Mouse (Mus musculus): ENCODE data around the gene Use1. TPM values are rescaled to one million over a fixed set of nuclear protein-coding genes. Genes with fewer than 3 reads are reported as not detected.

Gene Use1
- polyA plus RNA-seq, 1 experiment from 2014 or later = 106 TPM

DNA sequence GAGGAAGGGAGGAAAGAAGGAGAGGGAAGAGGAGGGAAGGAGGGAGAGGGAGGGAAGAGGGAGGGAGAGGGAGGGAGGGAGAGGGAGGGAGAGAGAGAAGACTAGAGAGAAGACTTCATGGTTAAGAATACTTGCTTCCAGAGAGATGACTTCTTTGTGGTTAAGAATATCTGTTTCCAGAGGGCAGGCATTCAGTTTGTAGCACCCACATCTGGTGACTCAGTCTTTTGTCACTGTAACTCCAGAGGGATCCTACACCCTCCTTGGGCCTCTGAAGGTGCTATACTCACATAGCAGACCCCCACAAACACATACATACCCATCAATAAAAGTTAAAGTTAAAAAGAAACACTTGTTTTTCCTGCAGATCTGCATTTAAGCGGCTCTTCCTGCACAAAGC is 15.1 kb upstream of the Use1 start:
- peaks cover 85% of the 10 kb centered on the region for H3K36me3 ChIP-seq (ENCODE audit: control insufficient read depth, insufficient read depth, low read length)
- no peaks in the 10 kb centered on the region for H3K27me3 ChIP-seq (ENCODE audit: control insufficient read depth, insufficient read depth, low read length)
- H3K4me1 ChIP-seq (ENCODE audit: control insufficient read depth, insufficient read depth, low read length) = no peaks in the 10 kb centered on the region
- H3K27ac ChIP-seq (ENCODE audit: low read length) = no peak overlapping the region
- no peak overlapping the region for H3K4me3 ChIP-seq (ENCODE audit: low read depth, low read length)
- no peaks in the 10 kb centered on the region for H3K9me3 ChIP-seq (ENCODE audit: control insufficient read depth, low read depth, low read length)
- no peak for ATAC-seq (ENCODE audit: insufficient number of reproducible peaks, insufficient read depth, low FRiP score, low read depth)
- H3K9ac ChIP-seq (replicated peaks; ENCODE audit: low read depth, low read length) = no peak overlapping the region
- H3K4me2 ChIP-seq (replicated peaks; ENCODE audit: low read depth, low read length) = no peak overlapping the region
- 91% methylated on average over 1 of the region's 1 CpGs for WGBS

DNA sequence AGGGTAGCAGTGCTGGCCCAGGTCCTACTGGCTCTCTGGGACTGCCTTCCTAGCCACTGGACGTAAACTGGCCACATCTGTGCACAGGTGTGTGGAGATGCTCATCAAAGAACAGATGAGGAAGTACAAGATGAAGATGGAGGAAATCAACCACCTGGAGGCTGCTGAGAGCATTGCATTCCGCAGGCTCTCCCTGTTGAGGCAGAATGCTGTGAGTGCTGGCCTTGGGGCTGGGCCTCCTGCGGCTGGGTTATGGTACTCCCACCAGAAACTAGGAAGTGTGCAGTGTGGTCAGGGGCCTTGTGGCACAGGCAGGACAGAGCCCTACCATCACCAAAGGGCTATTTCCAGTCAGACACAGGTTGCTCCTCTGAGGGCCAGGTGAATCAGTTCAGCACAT is 8.6 kb upstream of the Use1 start:
- no peaks in the 10 kb centered on the region for H3K27me3 ChIP-seq (ENCODE audit: control insufficient read depth, insufficient read depth, low read length)

DNA sequence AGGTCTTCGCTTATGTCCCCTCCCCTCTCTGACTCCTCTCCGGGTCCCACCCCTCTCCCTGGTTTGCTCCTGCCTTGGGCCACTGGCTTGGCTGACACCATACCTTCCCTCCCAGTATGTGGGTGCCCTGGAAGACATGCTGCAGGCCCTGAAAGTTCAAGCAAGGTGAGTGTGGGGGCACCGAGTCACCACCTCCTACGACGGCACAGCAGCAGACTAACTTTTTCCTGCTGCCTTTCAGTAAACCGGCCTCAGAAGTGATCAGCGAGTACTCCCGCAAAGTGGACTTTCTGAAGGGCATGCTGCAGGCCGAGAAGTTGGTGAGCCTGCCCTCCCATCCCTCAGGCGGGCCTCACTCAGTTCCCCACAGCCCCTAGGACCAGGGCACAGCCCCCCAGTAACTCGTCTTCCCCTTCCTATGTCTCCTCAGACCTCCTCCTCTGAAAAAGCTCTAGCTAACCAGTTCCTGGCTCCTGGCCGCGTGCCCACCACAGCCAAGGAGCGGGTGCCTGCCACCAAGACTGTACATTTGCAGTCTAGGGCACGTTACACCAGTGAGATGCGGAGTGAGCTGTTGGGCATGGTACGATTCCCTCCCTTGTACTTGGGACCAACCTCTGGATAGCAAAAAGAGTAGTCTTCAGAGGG is 1.0 kb downstream of the Use1 start:
- Histone ChIP-seq H3K36me3 (ENCODE audit: control insufficient read depth, insufficient read depth, low read length) (peaks cover 12% of the 10 kb centered on the region; the same call in 1 of the 2 replicates), H3K9ac (replicated peaks; ENCODE audit: low read depth, low read length) (peak overlapping the region; percentile 57), H3K27ac (ENCODE audit: low read length) (peak overlapping the region; percentile 86), H3K27me3 (ENCODE audit: control insufficient read depth, insufficient read depth, low read length) (no peaks in the 10 kb centered on the region), H3K4me2 (replicated peaks; ENCODE audit: low read depth, low read length) (peak overlapping the region; percentile 78), H3K4me1 (ENCODE audit: control insufficient read depth, insufficient read depth, low read length) (peaks cover 13% of the 10 kb centered on the region), H3K4me3 (ENCODE audit: low read depth, low read length) (peak overlapping the region; percentile 52), H3K9me3 (ENCODE audit: control insufficient read depth, low read depth, low read length) (no peaks in the 10 kb centered on the region)
- WGBS = 45% methylated on average over 17 of the region's 17 CpGs
- ATAC-seq (ENCODE audit: insufficient number of reproducible peaks, insufficient read depth, low FRiP score, low read depth) = no peak

More for the DNA sequence above, 8.6 kb upstream of the Use1 start:
- no peak for ATAC-seq (ENCODE audit: insufficient number of reproducible peaks, insufficient read depth, low FRiP score, low read depth)
- H3K27ac ChIP-seq (ENCODE audit: low read length) = no peak overlapping the region
- no peaks in the 10 kb centered on the region for H3K9me3 ChIP-seq (ENCODE audit: control insufficient read depth, low read depth, low read length)
- 83% methylated on average over 3 of the region's 3 CpGs for WGBS
- no peak overlapping the region for H3K4me2 ChIP-seq (replicated peaks; ENCODE audit: low read depth, low read length)
- H3K9ac ChIP-seq (replicated peaks; ENCODE audit: low read depth, low read length) = no peak overlapping the region
- H3K4me1 ChIP-seq (ENCODE audit: control insufficient read depth, insufficient read depth, low read length) = no peaks in the 10 kb centered on the region
- peaks cover 62% of the 10 kb centered on the region for H3K36me3 ChIP-seq (ENCODE audit: control insufficient read depth, insufficient read depth, low read length)
- H3K4me3 ChIP-seq (ENCODE audit: low read depth, low read length) = no peak overlapping the region

DNA sequence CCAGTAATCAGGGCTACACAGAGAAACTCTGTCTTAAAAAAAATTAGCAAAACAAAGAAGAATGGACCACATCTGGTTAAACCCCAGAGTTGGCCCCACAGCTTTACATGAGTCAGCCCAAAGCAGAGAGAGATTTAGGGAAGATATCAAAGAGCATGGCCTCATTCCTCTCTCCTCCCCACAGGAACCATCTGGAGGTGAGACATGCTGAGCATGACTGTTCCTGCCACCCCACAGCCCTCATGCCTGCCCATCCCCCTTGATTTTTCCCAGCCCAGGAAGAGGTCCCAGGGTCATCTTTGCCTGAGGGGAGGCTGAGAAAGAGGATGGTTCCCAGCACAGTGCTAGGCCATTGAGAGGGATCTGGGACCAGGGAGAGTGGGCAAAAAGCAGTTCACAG is 1.7 kb downstream of the Use1 start:
- Histone ChIP-seq H3K9ac (replicated peaks; ENCODE audit: low read depth, low read length) (no peak overlapping the region), H3K36me3 (ENCODE audit: control insufficient read depth, insufficient read depth, low read length) (peaks cover 17% of the 10 kb centered on the region), H3K4me3 (ENCODE audit: low read depth, low read length) (0 out of 2 replicates have a peak overlapping the region, but pooled peaks have one; percentile 52), H3K9me3 (ENCODE audit: control insufficient read depth, low read depth, low read length) (no peaks in the 10 kb centered on the region), H3K27me3 (ENCODE audit: control insufficient read depth, insufficient read depth, low read length) (no peaks in the 10 kb centered on the region), H3K4me2 (replicated peaks; ENCODE audit: low read depth, low read length) (peak overlapping the region; percentile 78), H3K4me1 (ENCODE audit: control insufficient read depth, insufficient read depth, low read length) (peaks cover 13% of the 10 kb centered on the region), H3K27ac (ENCODE audit: low read length) (no peak overlapping the region)
- ATAC-seq (ENCODE audit: insufficient number of reproducible peaks, insufficient read depth, low FRiP score, low read depth) = no peak

GRCm38 (mm10) chr8:71369040-71369718 is 2.5 kb downstream of the Use1 start:
- H3K4me3 ChIP-seq (ENCODE audit: low read depth, low read length) = no peak overlapping the region

GRCm38 (mm10) chr8:71370711-71371235 is 4.1 kb downstream of the Use1 start:
- Histone ChIP-seq H3K4me2 (replicated peaks; ENCODE audit: low read depth, low read length) (peak overlapping the region; percentile 44), H3K4me1 (ENCODE audit: control insufficient read depth, insufficient read depth, low read length) (peaks cover 15% of the 10 kb centered on the region), H3K36me3 (ENCODE audit: control insufficient read depth, insufficient read depth, low read length) (peaks cover 41% of the 10 kb centered on the region), H3K9ac (replicated peaks; ENCODE audit: low read depth, low read length) (peak overlapping the region; percentile 19), H3K4me3 (ENCODE audit: low read depth, low read length) (peak overlapping the region; percentile 53), H3K9me3 (ENCODE audit: control insufficient read depth, low read depth, low read length) (no peaks in the 10 kb centered on the region), H3K27me3 (ENCODE audit: control insufficient read depth, insufficient read depth, low read length) (no peaks in the 10 kb centered on the region), H3K27ac (ENCODE audit: low read length) (0 out of 2 replicates have a peak overlapping the region, but pooled peaks have one; percentile 44)
- ATAC-seq (ENCODE audit: insufficient number of reproducible peaks, insufficient read depth, low FRiP score, low read depth) = no peak
- WGBS = 21% methylated on average over 5 of the region's 5 CpGs

More at GRCm38 (mm10) chr8:71369040-71369718, 2.5 kb downstream of the Use1 start:
- H3K27ac ChIP-seq (ENCODE audit: low read length) = no peak overlapping the region
- peaks cover 25% of the 10 kb centered on the region for H3K36me3 ChIP-seq (ENCODE audit: control insufficient read depth, insufficient read depth, low read length)
- H3K9me3 ChIP-seq (ENCODE audit: control insufficient read depth, low read depth, low read length) = no peaks in the 10 kb centered on the region
- no peaks in the 10 kb centered on the region for H3K27me3 ChIP-seq (ENCODE audit: control insufficient read depth, insufficient read depth, low read length)
- no peak overlapping the region for H3K9ac ChIP-seq (replicated peaks; ENCODE audit: low read depth, low read length)
- ATAC-seq (ENCODE audit: insufficient number of reproducible peaks, insufficient read depth, low FRiP score, low read depth) = no peak
- no peak overlapping the region for H3K4me2 ChIP-seq (replicated peaks; ENCODE audit: low read depth, low read length)
- peaks cover 13% of the 10 kb centered on the region for H3K4me1 ChIP-seq (ENCODE audit: control insufficient read depth, insufficient read depth, low read length)
- whole genome bisulfite sequencing = 91% methylated on average over 10 of the region's 10 CpGs

DNA sequence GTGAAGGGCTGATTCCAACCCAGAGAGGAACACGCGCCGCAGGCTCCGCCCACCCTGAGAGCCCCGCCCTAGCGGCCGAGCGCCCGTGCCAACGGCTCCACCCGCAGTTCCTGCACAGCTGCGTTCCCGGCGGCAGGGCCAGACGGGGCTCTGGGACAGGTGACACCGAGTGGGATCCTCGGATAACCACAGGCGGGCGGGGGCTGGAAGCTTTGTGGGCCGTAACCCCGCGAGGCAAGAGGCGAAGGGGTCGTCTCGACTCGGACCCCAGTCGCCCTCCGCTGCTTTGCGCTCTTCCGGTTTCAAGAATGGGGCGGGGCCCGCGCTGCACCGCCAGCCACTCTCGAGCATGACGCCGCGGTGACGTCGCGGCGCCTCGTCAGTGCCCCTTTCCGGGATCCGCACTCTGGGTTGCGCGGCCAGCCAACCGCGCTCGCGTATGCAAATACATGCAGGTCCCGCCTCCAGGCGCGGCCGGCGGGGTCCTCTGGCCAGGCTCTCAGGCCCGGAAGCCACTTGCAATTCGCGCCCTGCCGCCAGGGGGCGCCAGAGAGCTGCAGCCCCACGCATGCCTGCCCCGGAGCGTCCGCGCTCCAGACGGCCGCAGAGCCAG is 4.7 kb downstream of the Use1 start, which contains the start of gene Ocel1:
Gene Ocel1, plus strand, starts transcription at position 63 of the 613 bp plus-strand sequence.
- Histone ChIP-seq H3K27ac (ENCODE audit: low read length) (peak within 1 kb of the TSS; percentile 44; the same call in 1 of the 2 replicates), H3K27me3 (ENCODE audit: control insufficient read depth, insufficient read depth, low read length) (no peaks in the 10 kb centered on the region), H3K4me2 (replicated peaks; ENCODE audit: low read depth, low read length) (peak within 1 kb of the TSS; percentile 44), H3K9me3 (ENCODE audit: control insufficient read depth, low read depth, low read length) (no peaks in the 10 kb centered on the region), H3K4me1 (ENCODE audit: control insufficient read depth, insufficient read depth, low read length) (peaks cover 21% of the 10 kb centered on the region), H3K9ac (replicated peaks; ENCODE audit: low read depth, low read length) (peak within 1 kb of the TSS; percentile 19), H3K4me3 (ENCODE audit: low read depth, low read length) (peak within 1 kb of the TSS; percentile 53), H3K36me3 (ENCODE audit: control insufficient read depth, insufficient read depth, low read length) (peaks cover 42% of the 10 kb centered on the region)
- WGBS = under 1% methylated on average over 66 of the region's 68 CpGs
- ATAC-seq (ENCODE audit: insufficient number of reproducible peaks, insufficient read depth, low FRiP score, low read depth) = peak; percentile 88

GRCm38 (mm10) chr8:71372427-71372826 is 5.8 kb downstream of the Use1 start:
- WGBS = 90% methylated on average over 12 of the region's 12 CpGs
- no peaks in the 10 kb centered on the region for H3K27me3 ChIP-seq (ENCODE audit: control insufficient read depth, insufficient read depth, low read length)
- H3K9ac ChIP-seq (replicated peaks; ENCODE audit: low read depth, low read length) = no peak overlapping the region
- H3K4me1 ChIP-seq (ENCODE audit: control insufficient read depth, insufficient read depth, low read length) = peaks cover 27% of the 10 kb centered on the region
- no peak overlapping the region for H3K4me2 ChIP-seq (replicated peaks; ENCODE audit: low read depth, low read length)
- H3K27ac ChIP-seq (ENCODE audit: low read length) = no peak overlapping the region
- peaks cover 46% of the 10 kb centered on the region for H3K36me3 ChIP-seq (ENCODE audit: control insufficient read depth, insufficient read depth, low read length)
- ATAC-seq (ENCODE audit: insufficient number of reproducible peaks, insufficient read depth, low FRiP score, low read depth) = no peak
- no peak overlapping the region for H3K4me3 ChIP-seq (ENCODE audit: low read depth, low read length)
- H3K9me3 ChIP-seq (ENCODE audit: control insufficient read depth, low read depth, low read length) = no peaks in the 10 kb centered on the region

All from stomach, embryonic 14.5 days (tissue).